Mouse (Mus musculus) embryonic facial prominence, embryonic 14.5 days (tissue): ENCODE results near the gene Fgf3. TPM values are rescaled to one million over a fixed set of nuclear protein-coding genes. Genes with fewer than 3 reads are reported as not detected.
A peak's percentile ranks its signal among the peaks of the same experiment; 100 is the strongest.
"Not testable (repeated sequence)": the region's sequence is repeated elsewhere in the genome, so short reads cannot be mapped to it uniquely, and the experiment has no call there.

Source experiments
- ATAC-seq: fragments of 200-750 bp; cut with Nextera tagmentation; 2 replicates; pipeline ENCODE4 v1.8.0; 2017; ENCODE audit warnings: low read depth, moderate number of reproducible peaks, moderate TSS enrichment
- DNase-seq: peaks from one replicate; pipeline ENCODE4 v3.0.0-alpha.2; 2015; ENCODE audit warnings: low spot score
- H3K27ac ChIP-seq: fragments of 300-500 bp; sonication (generic); replicated peaks from 2 replicates; pipeline ENCODE4 v1.5.1; 2014; ENCODE audit warnings: low read depth, mild to moderate bottlenecking, low read length, moderate library complexity
- H3K27me3 ChIP-seq: fragments of 300-500 bp; sonication (generic); replicated peaks from 2 replicates; pipeline ENCODE4 v1.6.1; 2014; ENCODE audit warnings: low read length; ENCODE audit not compliant: control insufficient read depth, insufficient read depth
- H3K36me3 ChIP-seq: fragments of 300-500 bp; sonication (generic); 2 replicates; pipeline ENCODE4 v1.6.1; 2014; ENCODE audit warnings: low read length, mixed read lengths; ENCODE audit not compliant: control insufficient read depth, insufficient read depth
- H3K4me1 ChIP-seq: fragments of 300-500 bp; sonication (generic); 2 replicates; pipeline ENCODE4 v1.6.1; 2014; ENCODE audit warnings: antibody characterized with exemption, low read length; ENCODE audit not compliant: control insufficient read depth, insufficient read depth
- H3K4me2 ChIP-seq: fragments of 300-500 bp; sonication (generic); 2 replicates; pipeline ENCODE4 v1.6.1; 2014; ENCODE audit warnings: low read depth, mild to moderate bottlenecking, low read length, moderate library complexity, mixed read lengths
- H3K4me3 ChIP-seq: fragments of 300-500 bp; sonication (generic); 2 replicates; pipeline ENCODE4 v1.5.1; 2014; ENCODE audit warnings: low read depth, mild to moderate bottlenecking, low read length
- H3K9ac ChIP-seq: fragments of 300-500 bp; sonication (generic); 2 replicates; pipeline ENCODE4 v1.6.1; 2014; ENCODE audit warnings: low read depth, mild to moderate bottlenecking, low read length, moderate library complexity, mixed read lengths
- H3K9me3 ChIP-seq: fragments of 300-500 bp; sonication (generic); 2 replicates; pipeline ENCODE4 v1.6.1; 2016; ENCODE audit warnings: low read length; ENCODE audit not compliant: control insufficient read depth
- WGBS: fragments of 180-500 bp; shearing (Covaris S2); extraction: QIAGEN DNeasy Blood & Tissue Kit; methylation state at CpG from one replicate; pipeline ENCODE4 v1.1.7; 2014; 5-methylcytosine and 5-hydroxymethylcytosine counted together
- polyA plus RNA-seq: library from polyadenylated mRNA; unstranded; fragments of >200 nt; fragmentation: Nextera tagmentation; extraction: Ambion mirVana; gene quantifications from 2 replicates; pipeline ENCODE4 v1.2.1, GENCODE M21; 2014

Fgf3 gene
- polyA plus RNA-seq, 1 experiment from 2014 or later = 0.97 TPM

DNA sequence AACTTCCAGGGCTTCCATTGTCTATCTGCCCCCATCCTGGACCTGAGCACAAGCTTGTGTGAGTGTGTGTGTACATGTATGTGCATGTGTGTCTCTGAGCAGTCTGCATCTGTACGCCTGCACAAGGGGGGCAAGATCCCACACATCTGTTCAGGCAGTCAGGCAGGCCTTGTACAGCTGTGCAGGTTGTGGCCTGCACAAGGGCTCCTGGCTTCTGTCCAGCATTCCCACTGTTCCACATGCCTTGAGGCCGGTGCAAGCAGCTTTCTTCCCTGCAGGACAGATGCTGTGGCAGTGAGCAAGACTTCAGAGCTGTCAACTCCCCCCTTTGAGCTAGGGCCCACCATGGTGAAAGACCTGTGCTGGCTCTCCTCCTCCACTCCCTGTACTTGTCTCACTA lies 45.2 kb downstream of the Fgf3 start:
- ATAC-seq (peak; percentile 82), DNase-seq (peak; percentile 87)
- 0% methylated on average over 1 of the region's 2 CpGs for WGBS

DNA sequence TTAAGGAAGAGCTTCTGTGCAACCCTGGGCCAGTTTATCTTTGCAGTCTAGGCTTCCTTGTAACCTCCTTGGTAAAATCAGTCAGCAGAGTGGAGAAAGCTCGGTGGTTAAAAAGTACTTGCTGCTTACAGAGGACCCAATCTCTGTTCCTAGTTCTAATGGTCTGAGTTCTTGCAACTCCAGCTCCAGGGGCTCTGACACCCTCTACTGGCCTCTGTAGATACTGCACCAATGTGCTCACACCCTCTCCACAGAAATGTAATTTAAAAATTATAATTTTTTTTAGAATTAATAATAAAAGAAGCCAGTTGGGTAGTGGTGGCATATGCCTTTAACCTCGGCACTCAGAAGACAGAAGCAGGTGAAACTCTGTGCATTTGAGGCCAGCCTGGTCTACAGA lies 49.8 kb downstream of the Fgf3 start:
- Histone ChIP-seq H3K36me3 (no peaks in the 10 kb centered on the region), H3K4me1 (no peaks in the 10 kb centered on the region), H3K9ac (no peak overlapping the region), H3K27ac (no peak overlapping the region), H3K9me3 (0 out of 2 replicates have a peak, but pooled peaks cover 3% of the 10 kb centered on the region), H3K4me3 (no peak overlapping the region), H3K27me3 (peaks cover 15% of the 10 kb centered on the region; the same call in 1 of the 2 replicates), H3K4me2 (no peak overlapping the region)
- DNase-seq (no peak), ATAC-seq (no peak)
- 84% methylated on average over 2 of the region's 2 CpGs for WGBS

More for the DNA sequence above, 45.2 kb downstream of the Fgf3 start:
- no peaks in the 10 kb centered on the region for H3K27me3 ChIP-seq
- no peak overlapping the region for H3K4me3 ChIP-seq
- H3K9me3 ChIP-seq = 0 out of 2 replicates have a peak, but pooled peaks cover 3% of the 10 kb centered on the region
- no peaks in the 10 kb centered on the region for H3K4me1 ChIP-seq
- no peak overlapping the region for H3K4me2 ChIP-seq
- H3K27ac ChIP-seq = no peak overlapping the region
- H3K9ac ChIP-seq = no peak overlapping the region
- no peaks in the 10 kb centered on the region for H3K36me3 ChIP-seq

GRCm38 (mm10) chr7:144888564-144889299 lies 50.8 kb downstream of the Fgf3 start:
- ATAC-seq (no peak), DNase-seq (peak; percentile 44)
- Histone ChIP-seq H3K4me2 (no peak overlapping the region), H3K4me1 (no peaks in the 10 kb centered on the region), H3K9me3 (0 out of 2 replicates have a peak, but pooled peaks cover 3% of the 10 kb centered on the region), H3K4me3 (no peak overlapping the region), H3K27ac (no peak overlapping the region), H3K27me3 (peaks cover 15% of the 10 kb centered on the region; the same call in 1 of the 2 replicates), H3K36me3 (no peaks in the 10 kb centered on the region), H3K9ac (no peak overlapping the region)
- WGBS = 5% methylated on average over 18 of the region's 18 CpGs

GRCm38 (mm10) chr7:144890661-144891060 lies 52.8 kb downstream of the Fgf3 start:
- 89% methylated on average over 1 of the region's 1 CpGs for WGBS
- H3K9ac ChIP-seq, H3K36me3 ChIP-seq, H3K4me2 ChIP-seq, H3K4me1 ChIP-seq, H3K27ac ChIP-seq, ATAC-seq, H3K9me3 ChIP-seq, H3K4me3 ChIP-seq, DNase-seq: not testable (repeated sequence)
- H3K27me3 ChIP-seq = peaks cover 28% of the 10 kb centered on the region

DNA sequence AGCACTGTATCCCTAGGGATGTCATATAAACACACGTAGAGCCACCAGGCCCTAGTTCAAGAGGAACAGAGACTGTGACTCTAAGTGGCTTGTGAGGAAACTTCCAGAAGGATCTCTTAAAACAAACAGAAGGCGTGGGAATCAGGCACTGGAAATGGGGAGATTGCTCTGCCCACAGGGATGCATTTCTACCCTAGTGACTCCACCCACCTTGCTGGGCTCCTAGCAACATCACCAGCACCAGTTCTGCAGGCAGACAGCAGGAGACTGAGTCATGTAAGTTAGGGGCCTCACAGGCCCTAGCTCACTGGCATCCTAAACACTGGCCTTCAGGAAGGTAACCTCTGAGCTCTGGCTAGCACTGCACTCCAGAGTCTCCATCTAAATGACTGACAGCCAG lies 54.0 kb downstream of the Fgf3 start:
- Histone ChIP-seq H3K9ac (no peak overlapping the region), H3K36me3 (no peaks in the 10 kb centered on the region), H3K4me2 (no peak overlapping the region), H3K4me3 (no peak overlapping the region), H3K27ac (no peak overlapping the region), H3K9me3 (0 out of 2 replicates have a peak, but pooled peaks cover 3% of the 10 kb centered on the region), H3K27me3 (peaks cover 40% of the 10 kb centered on the region), H3K4me1 (peaks cover 5% of the 10 kb centered on the region)
- no peak for ATAC-seq
- WGBS = 71% methylated on average over 2 of the region's 2 CpGs
- DNase-seq = no peak

DNA sequence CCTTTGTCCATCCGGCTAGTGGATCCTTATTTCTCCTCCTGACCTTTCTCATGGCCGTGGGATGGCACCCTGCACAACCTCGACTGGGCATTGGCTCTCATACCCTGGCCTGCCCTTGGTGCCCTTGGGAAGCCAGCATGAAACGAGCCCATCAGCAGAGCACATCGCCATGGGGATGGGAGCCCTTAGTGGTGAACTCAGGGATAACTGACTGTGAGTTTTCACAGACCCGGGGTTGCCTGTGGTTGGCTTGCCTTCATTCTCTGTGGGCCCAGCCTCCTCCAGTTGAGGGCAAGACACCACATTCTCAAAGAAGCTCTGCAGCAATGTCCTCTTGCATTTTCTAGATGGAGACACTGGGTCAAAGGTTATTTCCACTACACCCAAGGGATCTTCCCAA lies 54.4 kb downstream of the Fgf3 start:
- 0 out of 2 replicates have a peak, but pooled peaks cover 3% of the 10 kb centered on the region for H3K9me3 ChIP-seq
- no peak overlapping the region for H3K27ac ChIP-seq
- no peak overlapping the region for H3K4me3 ChIP-seq
- DNase-seq (no peak), ATAC-seq (no peak)
- no peak overlapping the region for H3K4me2 ChIP-seq
- H3K27me3 ChIP-seq = peaks cover 45% of the 10 kb centered on the region
- WGBS = 56% methylated on average over 6 of the region's 6 CpGs
- H3K4me1 ChIP-seq = peaks cover 5% of the 10 kb centered on the region
- H3K9ac ChIP-seq = no peak overlapping the region
- H3K36me3 ChIP-seq = no peaks in the 10 kb centered on the region

Other genes starting within 250 kb of the Fgf3 start
- 20.8 and 22.2 TPM in 2 replicates for gene Ano1, start 86.1 kb upstream of the Fgf3 start, polyA plus RNA-seq
- 1.0 TPM in 2 replicates for gene Fgf4, start 9.3 kb downstream of the Fgf3 start, polyA plus RNA-seq
- gene Fgf15, start 58.4 kb downstream of the Fgf3 start, polyA plus RNA-seq = 0.42 and 5.3 TPM in 2 replicates
- gene LTO1, start 77.0 kb downstream of the Fgf3 start, polyA plus RNA-seq = 19.3 and 21.0 TPM in 2 replicates
- gene Ccnd1, start 101.8 kb downstream of the Fgf3 start, polyA plus RNA-seq = 137 and 146 TPM in 2 replicates